Mouse (Mus musculus) cerebellum, adult 2 months (tissue): ENCODE data around the gene Slc7a5. TPM values are rescaled to one million over a fixed set of nuclear protein-coding genes. Genes with fewer than 3 reads are reported as not detected.
A peak's percentile ranks its signal among the peaks of the same experiment; 100 is the strongest.

Experiments
- DNase-seq, 2 experiments: peaks; one replicate each; pipeline ENCODE4 v3.0.0; 2021
- H3K27ac ChIP-seq: fragments of 200-500 bp; 2 replicates; pipeline ENCODE4 v1.5.1; 2012; ENCODE audit warnings: low read length, control low read depth, inconsistent platforms; ENCODE audit not compliant: insufficient read depth
- H3K27me3 ChIP-seq: fragments of 200-500 bp; 2 replicates; pipeline ENCODE4 v1.6.1; 2012; ENCODE audit warnings: inconsistent platforms, mild to moderate bottlenecking, low read length, moderate library complexity; ENCODE audit not compliant: control insufficient read depth, insufficient read depth
- H3K4me1 ChIP-seq: fragments of 200-500 bp; 2 replicates; pipeline ENCODE4 v1.6.1; 2011; ENCODE audit warnings: low read length; ENCODE audit not compliant: control insufficient read depth, insufficient read depth
- H3K4me3 ChIP-seq: fragments of 200-500 bp; replicated peaks from 2 replicates; pipeline ENCODE3; 2011; ENCODE audit warnings: mild to moderate bottlenecking, low read depth, low read length, control low read depth; ENCODE audit not compliant: insufficient read depth
- CTCF ChIP-seq: fragments of 200-500 bp; IDR thresholded peaks from 2 replicates; pipeline ENCODE4 v1.5.1; 2011; ENCODE audit warnings: low read depth, mild to moderate bottlenecking, control low read depth, low read length, moderate library complexity, borderline replicate concordance; ENCODE audit not compliant: insufficient read depth
- POLR2A ChIP-seq: fragments of 200-500 bp; IDR thresholded peaks from 2 replicates; pipeline ENCODE4 v1.6.1; 2011; ENCODE audit warnings: low read length, control low read depth, borderline replicate concordance; ENCODE audit not compliant: insufficient read depth
- WGBS: fragments of 180-500 bp; shearing (Covaris S2); methylation state at CpG from one replicate; pipeline ENCODE4 v1.1.7; 2018; 5-methylcytosine and 5-hydroxymethylcytosine counted together
- polyA plus RNA-seq: library from polyadenylated mRNA; depleted of rRNA; stranded (reverse); fragments of >200 nt; gene quantifications from 2 replicates; pipeline ENCODE4 v1.2.3, GENCODE M21; 2012

Gene Slc7a5
- polyA plus RNA-seq, 1 experiment = 70.7 TPM

DNA sequence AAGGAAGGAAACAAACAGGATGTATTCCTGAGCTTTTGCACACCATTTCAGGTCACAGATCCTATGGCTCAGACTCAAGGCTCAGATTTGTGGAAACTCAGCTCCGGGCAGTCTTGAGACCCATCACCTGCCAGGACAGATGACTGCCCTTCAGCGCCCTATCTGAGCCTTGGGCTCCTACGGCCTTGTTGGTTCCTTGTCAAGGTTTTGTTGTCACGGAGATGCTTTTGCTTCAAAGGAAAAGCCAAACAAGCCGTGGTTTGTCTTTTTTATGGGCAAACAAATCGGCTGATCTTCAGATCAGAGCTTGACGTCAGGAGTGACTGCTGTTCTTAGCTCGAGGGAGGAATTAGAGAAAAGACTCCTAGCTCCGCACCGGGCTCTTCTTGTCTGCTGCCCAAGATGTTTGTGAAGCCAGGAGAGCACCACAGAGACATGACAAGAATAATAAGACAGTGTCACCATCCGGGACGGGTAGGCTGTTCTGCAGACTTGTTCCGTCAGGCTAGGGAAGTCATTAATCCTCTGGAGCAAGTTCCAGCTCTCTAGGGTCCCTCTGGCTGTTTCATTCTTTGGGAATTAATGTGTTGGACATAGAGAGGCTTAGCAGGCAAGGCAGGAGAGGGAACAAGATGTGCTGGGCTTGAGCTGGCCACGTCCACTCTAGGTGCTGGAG is 51.3 kb downstream of the Slc7a5 start:
- H3K27me3 ChIP-seq = no peaks in the 10 kb centered on the region
- WGBS = 58% methylated on average over 14 of the region's 14 CpGs
- peaks cover 28% of the 10 kb centered on the region for H3K4me1 ChIP-seq
- no peak overlapping the region for H3K4me3 ChIP-seq
- no peak for DNase-seq
- H3K27ac ChIP-seq = no peak overlapping the region; the same call in 1 of the 2 replicates
- no peak for TF ChIP-seq POLR2A
- no peak for TF ChIP-seq CTCF

DNA sequence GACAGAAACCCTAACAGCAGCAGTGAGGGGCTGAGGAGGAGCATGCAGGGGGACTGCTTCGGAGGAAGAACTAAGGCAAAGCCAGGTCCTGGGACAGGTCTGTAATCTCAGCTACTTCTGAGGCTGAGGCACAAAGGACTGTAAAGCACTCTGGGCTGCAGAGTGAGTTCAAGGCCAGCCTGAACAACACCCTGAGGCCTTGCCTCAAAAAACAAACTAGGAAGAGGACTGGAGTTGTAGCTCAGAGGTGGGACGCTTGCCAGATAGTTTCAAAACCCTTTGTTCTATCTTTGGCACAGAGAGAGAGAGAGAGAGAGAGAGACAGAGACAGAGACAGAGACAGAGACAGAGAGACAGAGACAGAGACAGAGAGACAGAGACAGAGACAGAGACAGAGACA is 53.9 kb downstream of the Slc7a5 start:
- Histone ChIP-seq H3K4me1 (peaks cover 24% of the 10 kb centered on the region), H3K27ac (no peak overlapping the region), H3K4me3 (no peak overlapping the region), H3K27me3 (no peaks in the 10 kb centered on the region)
- TF ChIP-seq POLR2A (no peak), CTCF (no peak)
- DNase-seq = no peak
- 88% methylated on average over 2 of the region's 2 CpGs for WGBS

DNA sequence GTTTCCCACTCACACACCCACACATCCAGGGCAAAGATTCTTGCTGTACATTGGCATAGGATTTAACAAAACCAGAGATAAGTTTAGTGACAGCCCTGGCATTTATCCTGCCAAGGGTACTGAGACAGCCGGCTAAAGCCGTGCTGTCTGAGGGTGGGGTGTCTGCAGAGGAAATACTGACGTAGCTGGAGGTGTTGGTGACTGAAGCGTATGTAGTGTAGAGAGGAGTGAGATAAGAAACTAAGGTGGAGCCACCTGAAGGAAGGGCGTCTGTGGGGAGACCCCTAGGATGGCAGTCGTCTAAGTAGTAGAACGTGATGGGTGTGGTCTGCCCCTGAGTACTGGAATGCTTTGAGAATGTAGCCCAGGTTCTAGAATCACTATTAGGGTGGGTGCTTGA is 55.0 kb downstream of the Slc7a5 start:
- H3K27me3 ChIP-seq = no peaks in the 10 kb centered on the region
- no peak for TF ChIP-seq CTCF
- TF ChIP-seq POLR2A = no peak
- no peak overlapping the region for H3K27ac ChIP-seq
- H3K4me1 ChIP-seq = peaks cover 13% of the 10 kb centered on the region
- no peak overlapping the region for H3K4me3 ChIP-seq
- DNase-seq = no peak
- 90% methylated on average over 7 of the region's 7 CpGs for WGBS

DNA sequence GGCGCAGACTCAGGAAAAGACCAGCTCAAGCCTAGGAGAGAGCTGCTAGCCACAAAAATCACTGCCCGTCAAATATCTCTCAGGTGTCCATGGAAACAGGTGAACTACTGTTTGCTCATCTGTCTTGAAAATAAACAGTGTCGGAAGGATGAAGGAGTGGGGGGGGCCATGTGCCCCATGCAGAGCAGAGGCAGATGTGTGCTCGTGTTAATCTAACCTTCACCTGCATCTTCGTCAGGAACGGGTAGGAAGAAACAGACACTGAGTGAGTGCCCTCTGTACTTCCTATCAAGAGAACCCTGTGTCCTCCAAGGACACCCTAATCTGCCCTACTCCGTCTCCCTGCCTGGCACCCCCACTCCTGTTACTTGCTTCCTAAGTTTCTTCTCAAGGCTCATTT is 55.8 kb downstream of the Slc7a5 start:
- H3K27ac ChIP-seq = no peak overlapping the region
- TF ChIP-seq POLR2A = no peak
- TF ChIP-seq CTCF = no peak
- no peaks in the 10 kb centered on the region for H3K27me3 ChIP-seq
- H3K4me3 ChIP-seq = no peak overlapping the region
- 78% methylated on average over 7 of the region's 7 CpGs for WGBS
- peaks cover 8% of the 10 kb centered on the region for H3K4me1 ChIP-seq
- no peak for DNase-seq

DNA sequence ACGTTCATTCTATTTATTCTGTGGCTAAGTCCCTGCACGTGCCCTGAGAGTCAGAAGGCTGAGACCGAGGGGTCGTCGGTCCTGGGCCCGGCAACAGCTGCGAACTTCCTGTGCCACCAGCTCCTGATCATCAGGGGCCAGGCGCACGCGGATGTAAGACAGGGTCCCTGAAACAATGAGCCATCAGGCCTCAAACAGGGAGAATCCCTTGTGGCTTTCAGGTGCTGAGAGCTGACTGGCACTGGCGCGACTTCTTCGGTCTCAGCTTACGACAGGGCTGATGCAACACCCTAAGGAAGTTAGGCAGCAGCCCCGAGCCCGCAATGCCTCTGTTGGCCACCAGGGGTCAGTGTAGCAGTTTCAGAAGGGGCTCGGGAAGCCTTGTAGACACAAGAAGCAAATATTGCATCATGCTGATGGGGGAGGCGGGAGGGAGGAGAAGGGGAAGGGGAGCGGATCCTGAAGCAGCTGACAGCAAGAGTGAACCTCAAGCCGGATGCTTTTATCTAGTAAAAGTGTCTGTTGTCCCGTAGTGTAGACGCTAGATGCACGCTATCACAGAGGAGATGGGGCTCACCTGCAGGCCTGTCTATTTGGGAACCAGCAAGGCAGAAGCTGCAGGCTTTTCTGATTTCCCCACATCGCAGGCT is 56.5 kb downstream of the Slc7a5 start:
- Histone ChIP-seq H3K27ac (no peak overlapping the region), H3K27me3 (no peaks in the 10 kb centered on the region), H3K4me3 (peak overlapping the region; percentile 19), H3K4me1 (peaks cover 3% of the 10 kb centered on the region; the same call in 1 of the 2 replicates)
- 6% methylated on average over 24 of the region's 24 CpGs for WGBS
- TF ChIP-seq CTCF = peak; percentile 97
- TF ChIP-seq POLR2A = no peak
- peak; percentile 93 to 99 for DNase-seq

DNA sequence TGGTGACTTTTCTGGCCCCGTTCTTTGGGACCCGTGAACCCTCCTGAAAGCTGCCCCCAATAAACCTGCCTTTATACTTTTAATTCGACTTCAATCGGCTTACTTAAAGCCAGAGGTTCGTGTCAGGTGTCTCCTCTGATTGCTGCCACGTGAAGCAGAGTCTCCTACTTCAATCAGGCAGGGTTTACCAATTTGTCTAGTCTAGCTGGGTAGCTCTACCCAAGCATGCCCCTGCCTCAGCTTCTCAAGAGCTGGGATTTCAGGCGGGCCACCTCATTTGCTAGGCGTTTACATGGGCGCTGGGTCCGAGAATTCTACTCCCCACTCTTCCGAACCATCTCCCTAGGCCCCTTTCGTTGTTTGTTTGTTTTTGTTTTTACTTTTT is 57.1 kb downstream of the Slc7a5 start:
- no peak overlapping the region for H3K27ac ChIP-seq

DNA sequence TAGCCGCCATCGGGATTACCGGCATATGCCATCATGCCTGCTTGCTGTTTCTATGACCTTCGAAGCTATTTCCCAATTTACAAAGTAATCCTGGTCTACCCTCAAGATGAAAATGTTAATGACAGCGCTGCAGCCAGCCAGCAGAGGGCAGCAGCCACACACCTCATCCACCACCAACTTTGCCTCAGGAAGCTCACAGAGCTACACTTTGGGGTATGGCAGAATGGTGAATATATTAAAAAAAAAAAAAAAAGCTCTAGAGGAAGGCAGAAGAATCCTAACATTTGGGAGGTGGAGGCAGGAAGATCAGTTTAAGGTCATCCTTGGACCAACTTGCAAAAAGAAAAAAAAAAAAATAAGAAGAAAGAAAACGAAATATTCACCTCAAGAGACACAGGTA is 57.5 kb downstream of the Slc7a5 start:
- no peak overlapping the region for H3K4me3 ChIP-seq
- no peaks in the 10 kb centered on the region for H3K27me3 ChIP-seq
- peaks cover 3% of the 10 kb centered on the region; the same call in 1 of the 2 replicates for H3K4me1 ChIP-seq
- 15% methylated on average over 6 of the region's 6 CpGs for WGBS
- DNase-seq = peak; percentile 77 to 85
- TF ChIP-seq POLR2A (no peak), CTCF (peak; percentile 96)
- H3K27ac ChIP-seq = no peak overlapping the region

More for the DNA sequence above, 57.1 kb downstream of the Slc7a5 start:
- H3K27me3 ChIP-seq = no peaks in the 10 kb centered on the region
- no peak for DNase-seq
- TF ChIP-seq CTCF (no peak), POLR2A (no peak)
- peaks cover 3% of the 10 kb centered on the region; the same call in 1 of the 2 replicates for H3K4me1 ChIP-seq
- WGBS = 57% methylated on average over 12 of the region's 12 CpGs
- no peak overlapping the region for H3K4me3 ChIP-seq

DNA sequence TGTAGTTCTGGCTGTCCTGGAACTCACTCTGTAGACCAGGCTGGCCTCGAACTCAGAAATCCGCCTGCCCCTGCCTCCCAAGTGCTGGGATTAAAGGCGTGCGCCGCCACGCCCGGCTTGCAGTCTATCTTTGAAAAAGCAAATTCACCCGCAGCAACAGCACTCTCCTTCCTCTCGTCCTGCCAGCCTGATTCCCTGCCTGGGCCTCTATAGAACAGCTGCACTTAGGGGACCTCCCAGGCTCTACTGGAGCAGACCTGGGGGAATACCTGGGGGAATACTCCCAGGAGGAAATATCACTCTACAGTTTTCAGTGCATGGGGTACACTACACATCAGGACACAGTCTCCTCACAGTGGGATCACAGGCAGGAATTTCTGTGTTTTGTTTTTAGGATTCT is 58.2 kb downstream of the Slc7a5 start:
- no peak for DNase-seq
- WGBS = 75% methylated on average over 9 of the region's 9 CpGs
- no peak overlapping the region for H3K4me3 ChIP-seq
- H3K4me1 ChIP-seq = peaks cover 3% of the 10 kb centered on the region; the same call in 1 of the 2 replicates
- H3K27me3 ChIP-seq = no peaks in the 10 kb centered on the region
- H3K27ac ChIP-seq = no peak overlapping the region
- TF ChIP-seq POLR2A = no peak
- no peak for TF ChIP-seq CTCF
